Mouse (Mus musculus): Measurements from ENCODE around the gene Psg16. TPM values are rescaled to one million over a fixed set of nuclear protein-coding genes. Genes with fewer than 3 reads are reported as not detected.

The Psg16 gene
- polyA plus RNA-seq, 1 experiment from 2014 or later, result 0.09 TPM

DNA sequence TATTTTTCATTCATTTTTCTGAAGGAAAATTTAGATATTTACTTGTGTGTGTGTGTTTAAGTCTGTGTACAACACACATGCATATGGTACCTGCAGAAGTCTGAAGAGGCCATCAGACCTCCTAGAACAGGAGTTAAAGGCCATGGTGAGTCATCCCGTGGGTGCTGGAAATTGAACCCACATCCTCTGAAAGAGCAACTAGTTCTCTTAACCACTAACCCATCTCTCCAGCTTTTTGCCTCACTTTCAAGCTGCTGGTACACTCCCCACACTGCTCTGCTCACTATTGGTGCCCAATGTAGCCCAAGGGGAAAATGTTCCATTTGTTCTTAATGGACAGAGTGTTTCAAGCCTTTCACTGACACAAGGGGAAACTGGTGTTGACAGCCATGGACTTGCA is 61.5 kb downstream of the Psg16 start:
- Histone ChIP-seq H3K27me3 (ENCODE audit: control insufficient read depth, insufficient read depth, low read length) (no peaks in the 10 kb centered on the region), H3K36me3 (ENCODE audit: control insufficient read depth, insufficient read depth, low read length) (no peaks in the 10 kb centered on the region), H3K27ac (ENCODE audit: low read depth, low read length) (no peak overlapping the region), H3K9me3 (ENCODE audit: control insufficient read depth, low read length) (no peaks in the 10 kb centered on the region; the same call in 1 of the 2 replicates), H3K4me3 (ENCODE audit: low read depth, low read length) (no peak overlapping the region), H3K4me1 (ENCODE audit: control insufficient read depth, insufficient read depth, low read length) (no peaks in the 10 kb centered on the region), H3K9ac (ENCODE audit: low read length) (no peak overlapping the region), H3K4me2 (ENCODE audit: low read depth) (no peak overlapping the region)
- no peak for ATAC-seq (ENCODE audit: insufficient read depth, low FRiP score, low TSS enrichment)
- WGBS, result 84% methylated on average over 1 of the region's 1 CpGs
- DNase-seq (ENCODE audit: low spot score), result no peak

DNA sequence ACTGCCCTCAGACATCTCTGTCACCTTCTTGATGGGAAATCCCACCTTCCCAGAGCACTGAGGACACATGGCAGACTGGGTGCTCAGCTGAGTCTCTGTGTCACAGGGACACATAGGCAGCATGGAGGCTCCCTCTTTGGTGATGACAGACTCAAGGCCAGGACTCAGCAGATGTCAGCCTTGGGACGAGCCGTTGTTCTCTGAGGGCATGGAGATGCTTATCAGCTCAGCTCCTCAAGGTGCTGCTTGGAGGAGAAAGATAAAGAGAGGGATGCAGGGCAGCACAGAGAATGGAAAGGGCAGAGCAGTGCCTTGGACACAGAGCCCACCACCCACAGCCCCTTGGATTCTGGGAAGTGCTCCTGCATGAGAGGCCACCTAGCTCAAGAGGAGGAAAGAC is 76.1 kb downstream of the Psg16 start, which contains the start of gene Ceacam3:
Gene Ceacam3, plus strand, starts transcription at position 352 of the 400 bp plus-strand sequence.
- Histone ChIP-seq H3K9me3 (ENCODE audit: control insufficient read depth, low read length) (peaks cover 19% of the 10 kb centered on the region), H3K4me2 (ENCODE audit: low read depth) (no peak within 1 kb of the TSS), H3K27me3 (ENCODE audit: control insufficient read depth, insufficient read depth, low read length) (no peaks in the 10 kb centered on the region), H3K4me1 (ENCODE audit: control insufficient read depth, insufficient read depth, low read length) (no peaks in the 10 kb centered on the region), H3K36me3 (ENCODE audit: control insufficient read depth, insufficient read depth, low read length) (no peaks in the 10 kb centered on the region), H3K27ac (ENCODE audit: low read depth, low read length) (no peak within 1 kb of the TSS), H3K4me3 (ENCODE audit: low read depth, low read length) (no peak within 1 kb of the TSS), H3K9ac (ENCODE audit: low read length) (no peak within 1 kb of the TSS)
- 87% methylated on average over 2 of the region's 2 CpGs for WGBS
- DNase-seq (ENCODE audit: low spot score), result no peak
- ATAC-seq (ENCODE audit: insufficient read depth, low FRiP score, low TSS enrichment), result no peak

DNA sequence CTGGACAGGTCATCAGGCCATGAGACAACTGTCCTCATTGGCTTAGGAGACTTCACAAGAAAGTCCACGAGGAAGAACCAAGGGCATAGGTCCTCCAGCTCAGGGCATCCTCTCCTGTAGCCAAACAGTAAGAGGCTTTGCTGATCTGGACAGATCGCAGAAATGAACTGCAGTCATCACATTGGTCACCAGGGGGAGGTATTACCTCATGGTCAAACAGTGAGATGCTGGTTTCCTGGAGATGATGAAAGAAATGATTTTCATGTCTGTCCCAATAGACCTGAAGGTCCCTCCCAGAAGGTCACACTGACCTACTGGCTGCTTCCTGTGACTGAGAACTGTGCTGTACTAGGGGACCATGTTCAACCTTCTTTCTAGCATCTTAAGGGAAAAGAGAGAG is 81.8 kb downstream of the Psg16 start:
- no peak overlapping the region for H3K9ac ChIP-seq (ENCODE audit: low read length)
- H3K36me3 ChIP-seq (ENCODE audit: control insufficient read depth, insufficient read depth, low read length), result no peaks in the 10 kb centered on the region
- no peak overlapping the region for H3K27ac ChIP-seq (ENCODE audit: low read depth, low read length)
- peaks cover 8% of the 10 kb centered on the region; the same call in 1 of the 2 replicates for H3K9me3 ChIP-seq (ENCODE audit: control insufficient read depth, low read length)
- no peaks in the 10 kb centered on the region for H3K4me1 ChIP-seq (ENCODE audit: control insufficient read depth, insufficient read depth, low read length)
- no peak for ATAC-seq (ENCODE audit: insufficient read depth, low FRiP score, low TSS enrichment)
- H3K4me3 ChIP-seq (ENCODE audit: low read depth, low read length), result no peak overlapping the region
- no peak overlapping the region for H3K4me2 ChIP-seq (ENCODE audit: low read depth)
- H3K27me3 ChIP-seq (ENCODE audit: control insufficient read depth, insufficient read depth, low read length), result no peaks in the 10 kb centered on the region
- 41% methylated on average over 2 of the region's 2 CpGs for whole genome bisulfite sequencing
- DNase-seq (ENCODE audit: low spot score), result no peak

DNA sequence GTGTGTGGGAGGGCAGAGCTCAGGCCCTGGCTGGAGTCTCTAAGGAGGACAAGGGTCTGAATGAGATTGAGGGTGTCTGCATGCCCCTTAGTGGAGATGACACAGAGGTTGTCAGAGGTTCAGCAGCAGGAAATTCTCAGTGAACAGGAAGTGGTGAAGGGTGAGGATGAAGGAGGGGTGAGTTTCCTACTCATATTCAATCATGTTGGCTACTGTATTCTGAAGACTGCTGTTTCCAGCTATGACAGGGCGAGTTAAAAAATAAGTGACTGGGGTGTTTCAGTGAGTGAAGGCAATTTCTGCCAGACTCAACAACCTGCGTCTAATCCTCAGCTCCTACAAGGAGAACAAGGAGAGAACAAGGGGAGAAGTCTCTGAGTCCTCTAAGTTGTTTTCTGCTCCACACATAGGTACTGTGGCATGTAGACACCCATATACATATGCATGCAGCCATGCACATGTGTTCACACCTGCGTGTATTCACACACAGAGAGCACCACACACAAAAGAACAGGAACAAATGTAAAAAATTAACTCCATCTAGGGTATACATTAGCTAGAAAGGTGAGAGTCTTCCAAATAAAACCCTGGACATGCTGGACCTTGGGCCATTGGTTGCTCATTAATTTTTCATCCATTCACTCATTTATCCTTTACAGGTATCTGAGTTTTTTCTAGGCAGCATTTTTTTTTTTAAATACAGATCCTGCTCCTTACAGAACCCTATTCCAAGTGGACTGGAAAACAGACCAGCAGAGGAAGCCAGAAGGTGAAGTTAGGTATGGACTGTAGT is 83.2 kb downstream of the Psg16 start:
- ATAC-seq (ENCODE audit: insufficient read depth, low FRiP score, low TSS enrichment), result no peak

DNA sequence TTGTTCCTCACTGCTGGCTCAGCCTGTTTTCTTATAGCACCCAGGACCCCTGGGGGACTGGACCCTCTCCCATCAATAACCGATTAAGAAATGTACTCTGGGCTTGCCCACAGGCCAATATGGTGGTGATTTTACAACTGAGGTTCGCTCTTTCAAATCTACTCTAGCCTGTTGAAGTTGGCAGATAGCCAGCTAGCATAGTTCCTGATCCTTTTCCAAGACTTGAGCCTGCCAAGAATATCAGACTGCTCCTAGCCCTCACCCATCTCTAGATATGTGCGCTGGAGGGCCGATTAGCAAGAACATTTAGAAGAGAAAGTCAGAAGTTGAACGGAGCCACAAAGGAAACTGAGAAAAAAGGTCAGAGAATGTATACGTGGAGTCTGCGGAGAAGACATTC is 85.2 kb downstream of the Psg16 start:
- ATAC-seq (ENCODE audit: insufficient read depth, low FRiP score, low TSS enrichment) (no peak), DNase-seq (ENCODE audit: low spot score) (no peak)
- H3K9me3 ChIP-seq (ENCODE audit: control insufficient read depth, low read length), result peaks cover 9% of the 10 kb centered on the region; the same call in 1 of the 2 replicates
- H3K4me2 ChIP-seq (ENCODE audit: low read depth), result no peak overlapping the region
- no peak overlapping the region for H3K9ac ChIP-seq (ENCODE audit: low read length)
- no peak overlapping the region for H3K27ac ChIP-seq (ENCODE audit: low read depth, low read length)
- H3K4me3 ChIP-seq (ENCODE audit: low read depth, low read length), result no peak overlapping the region
- WGBS, result 87% methylated on average over 7 of the region's 7 CpGs
- no peaks in the 10 kb centered on the region for H3K36me3 ChIP-seq (ENCODE audit: control insufficient read depth, insufficient read depth, low read length)
- H3K4me1 ChIP-seq (ENCODE audit: control insufficient read depth, insufficient read depth, low read length), result no peaks in the 10 kb centered on the region
- no peaks in the 10 kb centered on the region for H3K27me3 ChIP-seq (ENCODE audit: control insufficient read depth, insufficient read depth, low read length)

More for the DNA sequence above, 83.2 kb downstream of the Psg16 start:
- no peak overlapping the region for H3K9ac ChIP-seq (ENCODE audit: low read length)
- no peak overlapping the region for H3K4me3 ChIP-seq (ENCODE audit: low read depth, low read length)
- no peak overlapping the region for H3K4me2 ChIP-seq (ENCODE audit: low read depth)
- no peak for DNase-seq (ENCODE audit: low spot score)
- no peaks in the 10 kb centered on the region for H3K4me1 ChIP-seq (ENCODE audit: control insufficient read depth, insufficient read depth, low read length)
- H3K9me3 ChIP-seq (ENCODE audit: control insufficient read depth, low read length), result peaks cover 11% of the 10 kb centered on the region; the same call in 1 of the 2 replicates
- no peaks in the 10 kb centered on the region for H3K27me3 ChIP-seq (ENCODE audit: control insufficient read depth, insufficient read depth, low read length)
- H3K27ac ChIP-seq (ENCODE audit: low read depth, low read length), result no peak overlapping the region
- WGBS, result 74% methylated on average over 3 of the region's 3 CpGs
- no peaks in the 10 kb centered on the region for H3K36me3 ChIP-seq (ENCODE audit: control insufficient read depth, insufficient read depth, low read length)

DNA sequence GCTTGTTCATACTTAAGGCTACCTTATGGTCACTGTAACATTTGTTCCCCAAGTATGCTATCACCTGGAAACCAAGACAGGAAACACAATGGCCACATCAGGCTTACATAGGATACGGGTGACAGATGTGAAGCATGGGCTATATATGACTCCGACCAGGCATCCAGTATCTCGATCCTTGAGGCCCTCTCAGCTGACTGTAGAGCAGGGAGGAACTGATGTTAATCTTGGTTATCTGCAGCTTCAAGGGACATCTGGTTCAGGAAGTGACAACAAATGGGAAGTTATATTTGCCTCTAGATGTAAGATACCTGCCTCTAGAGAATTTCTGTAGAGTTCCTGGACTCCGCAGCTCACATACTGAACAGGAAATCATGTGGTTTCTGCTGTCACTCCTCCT is 98.0 kb downstream of the Psg16 start:
- no peaks in the 10 kb centered on the region for H3K4me1 ChIP-seq (ENCODE audit: control insufficient read depth, insufficient read depth, low read length)
- no peaks in the 10 kb centered on the region for H3K36me3 ChIP-seq (ENCODE audit: control insufficient read depth, insufficient read depth, low read length)
- no peak overlapping the region for H3K27ac ChIP-seq (ENCODE audit: low read depth, low read length)
- H3K9ac ChIP-seq (ENCODE audit: low read length), result no peak overlapping the region
- H3K4me3 ChIP-seq (ENCODE audit: low read depth, low read length), result no peak overlapping the region
- DNase-seq (ENCODE audit: low spot score) (no peak), ATAC-seq (ENCODE audit: insufficient read depth, low FRiP score, low TSS enrichment) (no peak)
- H3K9me3 ChIP-seq (ENCODE audit: control insufficient read depth, low read length), result peaks cover 10% of the 10 kb centered on the region; the same call in 1 of the 2 replicates
- H3K4me2 ChIP-seq (ENCODE audit: low read depth), result no peak overlapping the region
- 86% methylated on average over 4 of the region's 4 CpGs for WGBS
- H3K27me3 ChIP-seq (ENCODE audit: control insufficient read depth, insufficient read depth, low read length), result no peaks in the 10 kb centered on the region

Other genes with a start within 250 kb of the Psg16 start
- gene Prkd2, start 231.1 kb upstream of the Psg16 start, polyA plus RNA-seq (2014; fragmentation: Nextera tagmentation; extraction: Ambion mirVana), result 10.9 and 11.2 TPM in 2 replicates
- gene Dact3, start 198.7 kb upstream of the Psg16 start, polyA plus RNA-seq (2014; fragmentation: Nextera tagmentation; extraction: Ambion mirVana), result 9.5 and 10.6 TPM in 2 replicates
- gene Gng8, start 182.3 kb upstream of the Psg16 start, polyA plus RNA-seq (2014; fragmentation: Nextera tagmentation; extraction: Ambion mirVana), result 7.0 and 7.2 TPM in 2 replicates
- gene Ptgir, start 167.6 kb upstream of the Psg16 start, polyA plus RNA-seq (2014; fragmentation: Nextera tagmentation; extraction: Ambion mirVana), result 0.41 and 0.76 TPM in 2 replicates
- gene Calm3, start 149.9 kb upstream of the Psg16 start, polyA plus RNA-seq (2014; fragmentation: Nextera tagmentation; extraction: Ambion mirVana), result 257 and 263 TPM in 2 replicates
- 9.4 and 10.5 TPM in 2 replicates for gene Pnmal2, start 129.4 kb upstream of the Psg16 start, polyA plus RNA-seq (2014; fragmentation: Nextera tagmentation; extraction: Ambion mirVana)
- gene Pnmal1, start 114.4 kb upstream of the Psg16 start, polyA plus RNA-seq (2014; fragmentation: Nextera tagmentation; extraction: Ambion mirVana), result 15.6 and 18.0 TPM in 2 replicates
- gene Gm42372, start 91.0 kb upstream of the Psg16 start, polyA plus RNA-seq (2014; fragmentation: Nextera tagmentation; extraction: Ambion mirVana), result 1.8 and 2.0 TPM in 2 replicates
- gene Ccdc8, start 81.3 kb upstream of the Psg16 start, polyA plus RNA-seq (2014; fragmentation: Nextera tagmentation; extraction: Ambion mirVana), result 16.9 and 17.7 TPM in 2 replicates
- gene Ppp5c, start 46.1 kb upstream of the Psg16 start, polyA plus RNA-seq (2014; fragmentation: Nextera tagmentation; extraction: Ambion mirVana), result 120 and 128 TPM in 2 replicates
- gene Hif3a, start 11.6 kb upstream of the Psg16 start, polyA plus RNA-seq (2014; fragmentation: Nextera tagmentation; extraction: Ambion mirVana), result 6.9 and 7.6 TPM in 2 replicates
- not detected in 2 replicates for gene Ceacam3, start 76.2 kb downstream of the Psg16 start, polyA plus RNA-seq (2014; fragmentation: Nextera tagmentation; extraction: Ambion mirVana)
- gene Psg29, start 129.4 kb downstream of the Psg16 start, polyA plus RNA-seq (2014; fragmentation: Nextera tagmentation; extraction: Ambion mirVana), result not detected in 2 replicates

Data from neural tube, embryonic 11.5 days (tissue).